Mouse (Mus musculus) adrenal gland, adult (tissue): ENCODE results near the gene Tpcn2.

Experiments used
- DNase-seq, 2 experiments: peaks; one replicate each; pipeline ENCODE4 v3.0.0; 2022 to 2023; ENCODE audit warnings: low spot score in 1 of 2; ENCODE audit not compliant: inconsistent age in 2 of 2

The Tpcn2 gene

DNA sequence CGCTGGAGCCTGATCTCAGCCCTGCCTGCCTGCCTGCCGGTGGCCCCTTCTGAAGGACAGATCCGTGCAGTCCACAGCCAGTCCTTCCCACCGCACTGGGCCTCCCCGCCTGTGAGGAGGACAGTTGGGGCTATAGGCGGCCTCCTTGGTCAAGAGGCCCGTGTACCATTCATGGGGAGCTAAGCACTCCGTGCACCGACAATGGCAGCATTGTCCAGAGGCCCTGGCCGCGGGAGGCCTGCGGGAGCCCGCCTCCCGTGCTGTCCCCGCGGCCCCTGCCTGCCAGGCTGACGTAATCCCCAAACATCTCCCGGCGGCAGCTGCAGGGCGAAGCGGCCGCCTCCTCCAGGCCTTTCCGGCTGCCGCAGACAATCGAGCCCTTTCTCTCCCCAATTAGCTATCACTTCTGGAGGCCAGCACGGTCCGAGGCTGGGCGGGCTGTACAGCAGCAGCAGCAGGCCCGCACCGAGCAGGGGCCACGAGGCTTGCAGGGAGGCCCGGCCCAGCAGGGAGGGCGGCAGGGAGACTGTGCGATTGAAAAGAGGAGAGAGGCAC is 77.7 kb downstream of the Tpcn2 start:
- peak; percentile 84 to 91 for DNase-seq

DNA sequence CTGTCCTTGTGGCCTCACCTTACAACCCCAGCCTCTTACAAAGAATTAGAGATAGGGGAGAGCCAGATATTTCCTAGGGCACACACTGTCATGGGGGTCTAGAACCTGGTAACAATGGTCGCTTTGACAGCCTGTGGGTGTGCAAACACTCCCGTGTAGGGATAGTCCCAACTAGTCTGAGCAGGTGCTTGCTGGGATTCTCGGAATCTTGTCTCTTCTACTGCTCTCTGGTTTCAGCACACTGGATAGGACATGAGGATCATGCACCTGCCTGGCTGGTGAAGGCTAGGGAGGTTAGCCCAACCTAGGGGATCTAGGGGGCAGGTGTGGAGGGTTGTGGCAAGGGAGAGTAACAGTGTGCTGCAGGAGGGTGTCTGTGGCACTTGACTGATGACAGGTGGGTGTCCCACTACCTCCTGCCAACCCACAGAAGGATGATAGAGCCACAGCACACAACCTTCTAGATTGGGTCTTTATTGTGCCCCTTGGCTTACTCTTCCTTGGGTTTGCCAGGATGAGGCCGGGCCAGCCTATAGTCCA is 78.4 kb downstream of the Tpcn2 start:
- no peak for DNase-seq

DNA sequence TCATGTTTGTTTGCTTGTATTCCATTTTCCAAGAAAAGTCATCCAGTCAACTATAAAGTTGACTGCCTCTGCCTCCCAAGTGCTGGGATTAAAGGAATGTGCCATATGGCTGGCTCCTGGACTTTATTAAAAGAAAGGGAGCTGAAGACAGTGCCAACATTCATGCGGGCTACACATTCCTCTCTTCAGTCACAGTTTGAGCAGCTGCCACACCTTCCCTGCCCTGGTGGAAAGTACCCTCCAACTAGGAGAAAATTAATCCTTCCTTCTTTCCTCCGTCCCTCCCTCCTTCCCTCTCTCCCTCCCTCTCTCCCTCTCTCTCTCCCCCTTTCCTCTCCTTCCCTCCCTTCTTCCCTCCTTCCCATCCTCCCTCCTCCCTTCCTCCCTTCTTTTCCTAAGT is 84.1 kb downstream of the Tpcn2 start:
- no peak for DNase-seq

DNA sequence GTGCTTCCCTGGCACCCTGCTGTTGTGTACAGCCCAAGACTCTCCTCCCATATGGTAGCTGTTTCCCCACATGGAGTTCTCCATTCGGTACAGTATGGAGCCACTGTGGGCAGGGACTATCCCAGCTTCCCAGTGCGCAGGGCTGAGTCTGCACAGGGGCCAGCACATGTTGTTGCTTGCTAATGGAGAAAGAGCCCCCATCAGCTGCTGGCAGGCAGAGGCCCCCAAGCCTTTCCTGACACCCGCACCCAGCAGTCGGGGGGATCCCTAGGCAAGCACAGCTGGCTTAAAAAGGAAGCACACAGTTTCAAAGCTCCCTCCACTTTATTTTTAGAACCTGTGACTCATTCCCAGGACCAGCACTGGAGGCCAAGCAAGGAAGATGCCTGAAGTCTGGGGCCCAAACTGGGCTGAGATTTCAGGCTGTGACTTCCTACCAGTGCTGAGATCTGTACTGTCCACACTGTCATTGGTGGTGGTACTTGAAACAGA is 85.5 kb downstream of the Tpcn2 start:
- peak; percentile 40 to 78 for DNase-seq

DNA sequence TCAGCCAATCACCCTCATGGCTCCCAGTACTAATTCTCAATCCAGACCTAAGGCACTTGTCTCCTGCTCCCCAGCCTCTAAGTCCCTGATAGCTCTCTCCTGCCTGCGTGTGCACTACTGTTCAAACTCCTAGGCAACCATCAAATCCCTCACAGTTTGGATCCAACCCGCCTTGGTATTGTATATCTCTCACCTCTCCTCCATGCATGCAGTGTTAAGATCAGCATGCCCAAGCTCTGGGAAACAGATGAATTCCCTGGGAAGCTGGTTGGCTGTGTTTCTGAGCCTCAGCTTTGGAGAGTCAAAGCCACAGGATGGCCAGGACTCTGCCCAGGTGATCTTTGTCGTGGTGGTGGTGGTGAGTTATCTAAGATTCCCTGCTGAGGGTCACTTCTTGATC is 86.1 kb downstream of the Tpcn2 start:
- DNase-seq, result no peak

DNA sequence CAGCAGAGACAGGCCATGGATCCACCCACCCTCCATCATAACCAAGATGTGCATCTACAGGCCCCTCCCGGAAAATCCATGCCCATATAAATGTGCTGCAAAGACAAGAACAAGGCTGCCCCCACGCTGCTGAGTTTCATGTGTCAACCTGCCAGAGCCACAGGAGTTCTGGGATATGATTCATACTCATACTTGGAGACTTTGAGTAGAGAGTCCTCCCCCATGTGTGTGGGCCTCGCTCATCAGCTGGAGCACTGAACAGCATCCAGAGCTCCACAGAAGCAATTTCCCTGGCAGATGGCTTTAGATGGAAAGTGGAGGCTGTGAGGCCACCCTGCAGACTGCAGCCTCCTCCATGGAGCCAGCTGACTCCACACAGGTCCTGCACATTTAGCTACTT is 86.8 kb downstream of the Tpcn2 start:
- DNase-seq, result no peak

DNA sequence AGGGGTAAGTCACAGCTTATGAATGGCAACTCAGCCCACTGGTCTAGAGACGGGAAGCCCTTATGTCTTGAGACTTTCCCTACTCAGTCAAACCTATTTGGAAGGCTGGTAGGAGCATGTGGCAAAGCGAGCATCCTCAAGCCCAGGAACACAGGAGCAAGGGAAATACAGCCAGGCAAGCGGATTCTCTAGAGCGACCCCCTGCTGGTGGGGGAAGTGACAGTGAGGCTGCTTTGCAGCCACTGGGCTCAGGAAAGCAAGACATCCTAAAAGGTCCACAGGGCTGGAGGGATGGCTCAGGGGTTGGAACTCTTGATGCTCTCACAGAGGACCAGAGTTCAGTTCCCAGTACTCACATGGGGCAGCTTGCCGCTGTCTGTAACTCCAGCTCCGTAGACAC is 87.5 kb downstream of the Tpcn2 start:
- no peak for DNase-seq

DNA sequence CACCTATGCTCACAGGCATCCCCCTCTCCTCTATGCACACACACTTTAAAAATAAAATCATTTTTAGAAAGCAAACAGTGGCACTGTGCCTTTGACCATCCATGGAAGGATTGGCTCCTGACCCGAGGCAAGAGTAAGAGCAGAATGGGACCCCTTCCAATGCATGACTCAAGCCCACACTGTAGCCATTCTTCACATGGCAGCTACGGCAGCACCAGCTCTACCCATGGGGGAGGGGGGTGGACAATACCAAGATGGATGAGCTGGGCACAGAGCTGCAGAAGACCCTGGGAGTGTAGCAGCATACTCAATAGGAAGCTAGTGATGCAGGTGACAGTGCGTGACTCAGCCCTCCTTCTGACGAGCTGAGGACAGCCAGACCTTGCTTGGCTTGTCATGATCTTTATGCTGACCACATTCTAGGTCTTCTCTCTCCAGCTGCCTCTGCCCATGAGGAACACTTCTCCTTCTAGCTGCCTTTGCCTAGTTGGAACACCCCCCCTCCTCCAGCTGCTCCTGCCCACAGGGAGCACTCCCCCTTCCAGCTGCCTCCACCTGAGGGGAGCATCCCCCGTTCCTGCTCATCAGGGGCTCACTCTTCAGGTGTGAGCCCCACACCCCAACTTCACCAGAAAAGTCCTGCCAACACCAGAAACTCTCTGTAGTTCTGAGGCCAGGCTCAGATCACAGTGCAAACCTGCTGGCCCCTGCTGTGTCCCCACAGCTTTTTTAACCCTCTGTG is 88.5 kb downstream of the Tpcn2 start:
- DNase-seq, result peak; percentile 27 to 68

DNA sequence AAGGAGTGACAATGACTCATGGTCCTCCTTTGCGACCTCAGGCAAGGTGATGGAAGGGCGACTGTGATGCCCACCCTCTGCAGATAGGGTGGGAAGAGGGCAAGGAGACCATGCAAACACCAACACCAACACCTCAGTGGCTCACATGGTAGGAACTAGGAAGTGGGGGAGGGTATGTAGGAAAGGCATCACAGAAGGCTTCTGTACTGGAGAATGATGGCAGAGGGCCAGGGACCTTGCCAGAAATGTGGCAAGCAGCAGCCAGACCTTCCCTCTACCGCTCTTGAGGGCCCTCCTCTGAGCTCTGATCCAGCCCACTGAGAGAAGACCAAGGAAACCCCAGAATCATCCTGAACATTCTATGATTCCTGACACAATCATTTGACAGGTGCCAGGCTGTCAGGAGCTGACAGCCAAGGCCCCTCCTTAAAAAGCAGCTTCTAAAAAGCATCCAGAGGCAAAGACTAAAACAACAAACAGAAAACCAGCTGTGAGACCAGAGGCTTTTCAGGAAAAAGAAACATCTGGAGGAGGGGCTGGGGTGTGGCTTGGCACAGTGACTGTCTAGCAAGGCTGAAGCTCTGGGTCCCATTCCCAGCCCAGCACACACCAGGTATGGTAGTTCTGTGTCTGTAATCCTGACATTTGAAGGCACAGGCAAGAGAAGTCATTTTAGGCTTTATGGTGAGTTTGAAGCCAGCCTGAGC is 89.2 kb downstream of the Tpcn2 start:
- peak; percentile 42 to 78 for DNase-seq

DNA sequence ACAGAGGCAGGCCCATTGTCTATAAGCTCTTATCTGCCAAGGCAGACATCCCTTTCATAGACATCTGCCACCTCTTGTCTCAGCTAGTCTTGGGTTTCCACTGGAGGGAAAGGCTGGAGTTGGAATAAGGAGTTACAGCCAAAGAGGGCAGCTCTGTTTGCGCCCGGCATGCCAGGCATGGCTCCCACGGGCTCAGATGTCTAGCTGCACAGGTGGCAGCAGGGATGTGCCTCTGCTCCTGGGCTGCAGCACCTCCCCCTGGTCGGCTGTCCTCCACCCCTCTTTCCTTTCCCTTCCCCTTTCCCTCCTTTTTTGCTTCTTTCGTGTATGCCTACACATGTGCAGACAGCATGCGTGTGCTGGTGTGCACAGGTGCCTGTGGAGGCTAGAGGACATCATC is 91.0 kb downstream of the Tpcn2 start:
- no peak for DNase-seq

DNA sequence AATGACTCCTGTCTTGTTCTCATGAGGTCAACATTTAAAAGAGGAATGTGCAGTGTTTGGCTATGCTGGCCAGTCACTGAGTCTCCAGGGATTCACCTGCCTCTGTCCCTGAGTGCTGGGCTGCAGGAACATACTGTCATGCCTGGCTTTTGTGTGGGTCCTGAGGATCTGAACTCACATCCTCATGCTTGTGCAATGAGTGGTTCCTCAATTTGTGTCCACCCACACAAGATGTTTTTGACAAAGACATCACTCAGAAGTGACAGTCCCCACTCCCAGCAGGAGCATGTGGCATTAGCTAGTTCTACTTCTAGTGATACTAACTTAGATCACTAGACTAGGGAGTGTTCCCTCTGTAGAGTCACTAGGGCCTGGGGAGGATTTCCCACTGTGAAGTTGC is 93.3 kb downstream of the Tpcn2 start:
- no peak for DNase-seq

DNA sequence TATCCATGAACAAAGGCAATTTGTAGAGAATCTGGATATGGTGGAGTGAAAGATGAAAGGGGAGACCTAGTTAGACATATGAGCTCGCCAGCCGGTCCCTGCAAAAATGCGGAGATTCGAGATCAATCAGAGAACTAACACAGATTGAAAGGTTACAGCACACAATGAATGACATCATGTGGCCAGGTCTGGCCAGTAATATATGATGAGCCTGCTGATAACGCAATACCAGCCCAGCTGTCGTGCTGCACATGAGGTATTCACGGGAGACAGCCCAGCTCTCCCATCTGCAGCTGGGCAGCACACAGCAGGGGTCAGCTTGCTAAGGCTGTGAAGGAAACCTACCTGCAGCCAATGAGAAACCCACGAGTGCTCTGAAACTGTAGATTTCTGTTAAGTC is 94.5 kb downstream of the Tpcn2 start:
- no peak for DNase-seq

DNA sequence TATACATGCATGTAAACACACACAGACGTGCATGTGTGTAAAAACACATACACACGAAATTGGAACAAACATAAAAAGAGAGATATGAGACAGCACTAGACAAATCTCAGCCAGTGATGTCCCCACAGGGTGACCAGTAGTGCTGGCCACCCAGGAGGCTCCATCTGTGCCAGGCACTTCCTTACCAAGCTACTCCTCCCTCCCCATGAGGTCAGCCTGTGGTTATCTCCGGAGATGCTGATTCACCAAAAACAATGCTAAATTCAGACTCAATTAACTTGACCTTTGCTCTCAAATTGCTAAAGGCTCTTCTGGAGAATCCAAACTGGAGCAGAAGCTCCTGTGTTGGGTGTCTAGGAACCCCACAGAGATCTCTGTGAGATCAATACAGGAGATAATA is 96.0 kb downstream of the Tpcn2 start:
- DNase-seq, result peak in 1 of 2 experiments; percentile 54

DNA sequence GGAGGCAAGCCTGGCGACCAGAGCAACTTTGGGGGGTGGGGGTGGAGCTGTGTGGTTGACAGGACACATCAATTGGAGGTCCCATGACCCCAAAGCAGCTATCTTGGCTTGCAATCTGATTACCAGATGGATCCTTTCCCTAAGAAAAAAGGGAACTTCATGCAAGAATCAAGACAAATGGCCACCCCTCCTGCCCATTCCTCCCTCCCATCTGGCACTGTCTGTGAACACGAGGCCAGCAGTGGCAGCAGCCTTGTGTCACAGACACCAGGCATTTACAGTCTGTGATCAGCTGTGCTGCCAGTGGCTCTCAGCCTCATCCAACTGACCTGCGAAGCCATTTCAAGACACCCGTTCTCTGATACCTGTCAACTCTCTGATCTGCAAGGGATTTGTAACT is 101.4 kb downstream of the Tpcn2 start:
- no peak for DNase-seq

DNA sequence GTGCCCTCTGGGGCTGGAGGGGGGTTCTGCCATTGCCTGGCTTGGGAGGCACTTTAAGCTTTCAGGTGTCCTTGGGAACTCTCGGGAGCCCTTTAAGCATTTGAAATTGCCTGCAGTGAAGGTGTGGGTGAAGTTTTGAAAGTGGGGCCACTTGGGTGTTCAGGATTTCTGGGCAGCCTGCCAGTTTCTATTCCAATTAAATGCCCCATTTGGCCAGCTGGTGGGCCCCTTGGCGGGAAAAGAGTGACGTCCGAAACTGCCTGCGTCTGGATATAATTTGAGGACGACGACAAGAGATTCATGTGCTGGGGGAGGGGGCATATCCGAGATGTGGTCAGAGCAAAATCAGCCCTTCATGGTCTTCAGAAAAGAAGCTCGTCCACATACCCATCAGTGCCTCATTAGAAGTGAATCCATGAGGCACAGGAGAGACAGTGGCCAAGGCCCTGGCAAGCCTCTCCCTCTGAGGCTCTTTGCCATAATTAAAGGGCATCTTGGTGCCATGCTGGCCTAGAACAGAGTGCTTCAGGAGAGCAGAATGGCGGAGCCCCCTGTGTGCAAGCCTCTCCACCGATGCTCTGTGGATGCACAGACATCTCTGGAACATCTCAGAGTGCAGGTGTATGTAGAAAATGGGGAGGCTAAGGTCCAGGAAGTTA is 102.3 kb downstream of the Tpcn2 start:
- no peak for DNase-seq

DNA sequence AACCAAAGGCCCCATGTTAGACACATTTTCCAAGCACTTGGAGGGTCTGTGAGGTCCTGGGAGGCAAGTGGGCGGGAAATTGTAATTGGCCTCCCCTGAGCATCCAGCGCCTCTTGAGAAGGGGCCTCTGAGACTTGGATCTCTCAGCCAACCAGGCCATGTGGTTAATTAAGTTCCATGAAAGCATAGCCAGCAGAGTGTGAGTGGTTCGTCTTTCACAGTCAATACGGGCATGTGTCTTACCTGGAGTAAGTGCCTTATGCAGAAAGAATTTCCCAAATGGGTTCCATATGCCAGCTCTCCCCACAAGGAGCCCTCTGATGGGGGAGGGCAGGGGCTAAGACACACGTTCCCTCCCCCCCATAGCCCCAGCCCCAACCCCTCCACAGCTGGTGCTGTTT is 104.1 kb downstream of the Tpcn2 start:
- no peak for DNase-seq

DNA sequence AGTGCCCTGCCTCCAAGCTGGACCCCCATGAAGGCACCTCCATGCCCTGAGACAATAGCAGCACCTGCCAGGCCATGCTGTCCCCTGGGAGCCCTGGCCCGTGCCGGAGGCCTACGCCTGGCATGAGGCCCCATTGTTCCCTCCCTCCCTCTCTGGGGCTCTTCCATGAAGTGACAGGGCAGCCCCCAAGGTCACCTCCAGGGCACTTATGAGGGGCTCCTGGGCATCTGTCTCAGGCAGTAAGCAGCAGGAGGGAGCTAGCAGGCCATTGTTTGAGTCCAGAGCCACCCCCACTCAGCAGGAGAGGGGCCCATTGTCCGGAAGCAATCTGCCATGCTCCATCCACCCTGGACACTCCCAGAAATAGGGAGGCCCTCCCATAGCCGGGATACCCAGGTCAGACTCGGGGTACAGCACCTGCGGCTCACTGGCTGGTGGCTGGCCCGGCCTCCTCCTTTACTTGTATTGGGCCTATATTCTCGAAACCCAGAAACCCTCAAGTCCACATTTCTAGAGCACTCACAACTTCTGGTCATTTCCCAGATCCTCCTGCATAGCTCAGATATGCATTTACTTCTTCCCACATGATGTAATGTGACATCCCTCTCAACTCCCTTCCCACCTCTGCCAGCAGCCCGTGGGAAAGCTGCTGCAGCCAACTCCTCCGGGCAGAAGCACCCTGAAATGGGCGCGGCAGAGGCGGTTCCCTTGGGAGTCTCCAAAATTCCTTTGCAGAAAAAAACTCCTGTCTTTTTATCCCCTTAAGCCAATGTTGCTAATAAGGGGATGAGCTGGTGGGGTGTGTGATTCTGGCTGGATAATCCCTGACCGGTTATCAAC is 106.8 kb downstream of the Tpcn2 start:
- DNase-seq, result no peak

DNA sequence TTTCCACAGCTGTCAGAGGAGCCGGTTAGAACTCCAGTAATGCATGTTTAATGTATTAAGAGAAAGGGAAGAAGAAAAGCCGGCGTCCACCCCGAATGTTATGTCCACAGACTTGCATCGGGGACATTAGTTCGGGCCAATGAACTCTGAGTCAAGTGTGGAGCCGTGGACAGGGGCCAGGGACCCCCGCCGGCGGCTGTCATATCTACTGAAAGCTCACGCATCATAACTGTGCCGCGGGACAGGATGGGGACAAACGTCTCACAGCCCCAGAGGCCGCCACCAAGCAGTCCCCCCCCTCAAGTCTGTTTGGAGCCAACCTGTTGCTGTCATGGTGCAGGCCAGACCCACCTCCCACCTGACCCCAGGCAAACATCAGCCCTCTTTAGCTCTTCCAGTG is 110.2 kb downstream of the Tpcn2 start:
- no peak for DNase-seq

DNA sequence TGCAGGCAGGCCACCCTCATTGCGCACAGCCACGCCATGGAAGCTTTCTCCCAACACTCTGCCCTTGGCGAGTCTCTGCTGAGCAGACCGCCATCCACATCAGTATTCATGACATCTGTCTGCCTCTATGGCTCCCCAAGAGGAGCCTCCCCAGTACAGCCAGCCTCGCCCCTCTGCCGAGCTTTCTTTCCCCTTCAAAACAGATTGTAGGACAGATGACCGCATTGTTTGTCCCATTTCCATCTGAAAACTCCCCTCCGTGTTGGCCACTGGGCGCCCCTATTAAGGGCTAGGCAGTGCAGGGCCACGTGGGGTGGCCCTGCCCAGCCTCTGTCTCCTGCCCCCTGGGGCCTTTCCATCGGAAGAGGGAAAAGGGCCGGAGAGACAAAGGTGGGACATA is 110.7 kb downstream of the Tpcn2 start:
- no peak for DNase-seq

DNA sequence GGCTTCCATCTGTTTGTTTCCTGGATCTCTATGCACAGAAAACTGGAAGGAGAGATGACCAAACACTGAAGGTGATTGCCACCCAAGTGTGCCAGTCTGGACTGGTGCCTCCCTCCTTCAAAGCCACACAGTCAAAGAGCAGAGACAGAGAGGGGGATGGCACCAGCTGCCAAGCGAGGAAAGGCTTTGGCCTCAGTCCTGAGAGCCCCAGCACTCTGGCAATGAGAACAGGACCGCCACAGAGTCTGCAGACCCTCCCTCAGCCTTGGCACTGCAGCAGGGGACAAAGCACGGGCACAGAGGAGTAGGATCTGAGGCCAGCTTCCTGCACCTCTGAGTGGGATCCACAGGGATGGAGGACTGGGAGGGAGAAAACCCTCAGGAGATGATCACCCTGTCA is 114.1 kb downstream of the Tpcn2 start:
- DNase-seq, result no peak
